Mouse (Mus musculus): ENCODE data around the gene Mef2a. TPM values are rescaled to one million over a fixed set of nuclear protein-coding genes. Genes with fewer than 3 reads are reported as not detected.

The Mef2a gene
- polyA plus RNA-seq, 1 experiment = 133 TPM

DNA sequence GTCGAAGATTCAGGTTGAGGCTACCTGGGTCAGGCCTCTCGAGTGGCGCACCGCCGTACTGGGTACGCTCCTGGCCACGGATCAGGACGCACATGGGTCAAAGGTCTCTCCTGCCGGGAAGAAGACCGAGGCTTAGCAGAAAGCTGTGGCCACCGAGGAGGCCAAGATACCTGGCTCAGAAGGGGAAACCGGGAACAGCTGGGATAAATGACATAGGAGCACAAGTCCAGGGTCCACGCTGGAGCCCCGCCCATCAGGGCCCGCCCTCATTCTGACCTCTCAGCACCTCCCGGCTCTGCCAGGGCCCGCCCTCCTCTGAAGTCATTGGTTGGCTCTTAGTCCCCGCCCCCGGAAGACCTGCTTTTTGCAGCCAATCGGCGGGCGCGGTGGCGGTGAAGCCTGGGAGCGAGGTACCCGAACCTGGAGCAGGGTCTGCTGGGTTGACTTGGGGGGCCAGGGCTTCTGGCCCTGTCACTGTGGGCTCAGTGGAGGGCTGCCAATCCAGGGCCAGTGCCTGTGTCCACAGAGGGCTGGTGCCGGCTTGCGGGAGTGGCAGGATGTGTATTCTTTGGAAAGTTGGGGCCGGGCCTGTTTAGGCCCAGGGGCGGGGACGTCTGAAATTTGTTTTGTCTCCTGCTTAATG, 150.3 kb downstream of the Mef2a start, which contains the start of gene Lysmd4:
Gene Lysmd4, plus strand, starts transcription at position 325 of the 643 bp plus-strand sequence.
- peaks cover 7% of the 10 kb centered on the region for H3K4me1 ChIP-seq (ENCODE audit: control insufficient read depth, insufficient read depth, low read length)
- peak within 1 kb of the TSS; percentile 76 for H3K4me3 ChIP-seq (ENCODE audit: insufficient read depth, low read length)
- no peak within 1 kb of the TSS for H3K27ac ChIP-seq (ENCODE audit: insufficient read depth, low read depth, low read length)
- TF ChIP-seq POLR2A (IDR thresholded peaks at IDR 0.05; ENCODE audit: borderline replicate concordance, low read depth, low read length) = no peak
- no peak for TF ChIP-seq CTCF (IDR thresholded peaks at IDR 0.05; ENCODE audit: low read depth, low read length)

DNA sequence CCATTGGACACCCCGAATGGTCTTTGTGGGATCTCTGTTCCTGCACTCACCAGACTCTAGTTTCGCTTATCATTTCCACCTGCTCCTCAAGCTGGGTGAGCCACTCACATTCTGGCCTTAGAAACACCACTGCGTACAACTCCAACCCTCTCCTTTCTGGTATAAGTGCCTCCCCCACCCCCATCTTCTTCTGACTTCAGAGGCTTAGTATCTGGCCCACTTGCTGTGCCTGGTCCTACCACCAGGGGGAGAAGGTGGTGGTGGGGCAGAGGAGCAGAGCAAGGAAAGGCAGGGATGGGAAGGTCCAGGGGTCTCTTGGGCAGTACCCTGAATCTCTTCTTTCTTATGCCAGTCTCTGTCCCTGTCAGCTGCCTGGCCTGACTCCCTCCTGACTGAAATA, 155.6 kb downstream of the Mef2a start:
- Histone ChIP-seq H3K4me3 (ENCODE audit: insufficient read depth, low read length) (no peak overlapping the region), H3K27ac (ENCODE audit: insufficient read depth, low read depth, low read length) (no peak overlapping the region), H3K4me1 (ENCODE audit: control insufficient read depth, insufficient read depth, low read length) (no peaks in the 10 kb centered on the region; the same call in 1 of the 2 replicates)
- no peak for TF ChIP-seq POLR2A (IDR thresholded peaks at IDR 0.05; ENCODE audit: borderline replicate concordance, low read depth, low read length)
- peak; percentile 77 for TF ChIP-seq CTCF (IDR thresholded peaks at IDR 0.05; ENCODE audit: low read depth, low read length)

GRCm38 (mm10) chr7:67216351-67216750, 156.3 kb downstream of the Mef2a start:
- Histone ChIP-seq H3K27ac (ENCODE audit: insufficient read depth, low read depth, low read length) (no peak overlapping the region), H3K4me1 (ENCODE audit: control insufficient read depth, insufficient read depth, low read length) (no peaks in the 10 kb centered on the region), H3K4me3 (ENCODE audit: insufficient read depth, low read length) (no peak overlapping the region)
- TF ChIP-seq CTCF (IDR thresholded peaks at IDR 0.05; ENCODE audit: low read depth, low read length) (no peak), POLR2A (IDR thresholded peaks at IDR 0.05; ENCODE audit: borderline replicate concordance, low read depth, low read length) (no peak)

GRCm38 (mm10) chr7:67213589-67213988, 159.1 kb downstream of the Mef2a start:
- TF ChIP-seq CTCF (IDR thresholded peaks at IDR 0.05; ENCODE audit: low read depth, low read length) (no peak), POLR2A (IDR thresholded peaks at IDR 0.05; ENCODE audit: borderline replicate concordance, low read depth, low read length) (no peak)
- H3K4me1 ChIP-seq (ENCODE audit: control insufficient read depth, insufficient read depth, low read length) = no peaks in the 10 kb centered on the region
- H3K27ac ChIP-seq (ENCODE audit: insufficient read depth, low read depth, low read length) = no peak overlapping the region
- H3K4me3 ChIP-seq (ENCODE audit: insufficient read depth, low read length) = no peak overlapping the region

- no peak overlapping the region for H3K4me3 ChIP-seq (ENCODE audit: insufficient read depth, low read length)
- H3K4me1 ChIP-seq (ENCODE audit: control insufficient read depth, insufficient read depth, low read length) = no peaks in the 10 kb centered on the region
- no peak overlapping the region for H3K27ac ChIP-seq (ENCODE audit: insufficient read depth, low read depth, low read length)
- TF ChIP-seq POLR2A (IDR thresholded peaks at IDR 0.05; ENCODE audit: borderline replicate concordance, low read depth, low read length) (no peak), CTCF (IDR thresholded peaks at IDR 0.05; ENCODE audit: low read depth, low read length) (no peak)
Observed at GRCm38 (mm10) chr7:67211971-67212370, 160.7 kb downstream of the Mef2a start.

- TF ChIP-seq CTCF (IDR thresholded peaks at IDR 0.05; ENCODE audit: low read depth, low read length) (no peak), POLR2A (IDR thresholded peaks at IDR 0.05; ENCODE audit: borderline replicate concordance, low read depth, low read length) (no peak)
- no peak overlapping the region for H3K27ac ChIP-seq (ENCODE audit: insufficient read depth, low read depth, low read length)
- no peak overlapping the region for H3K4me3 ChIP-seq (ENCODE audit: insufficient read depth, low read length)
- no peaks in the 10 kb centered on the region for H3K4me1 ChIP-seq (ENCODE audit: control insufficient read depth, insufficient read depth, low read length)
Observed at GRCm38 (mm10) chr7:67211341-67211740, 161.3 kb downstream of the Mef2a start.

DNA sequence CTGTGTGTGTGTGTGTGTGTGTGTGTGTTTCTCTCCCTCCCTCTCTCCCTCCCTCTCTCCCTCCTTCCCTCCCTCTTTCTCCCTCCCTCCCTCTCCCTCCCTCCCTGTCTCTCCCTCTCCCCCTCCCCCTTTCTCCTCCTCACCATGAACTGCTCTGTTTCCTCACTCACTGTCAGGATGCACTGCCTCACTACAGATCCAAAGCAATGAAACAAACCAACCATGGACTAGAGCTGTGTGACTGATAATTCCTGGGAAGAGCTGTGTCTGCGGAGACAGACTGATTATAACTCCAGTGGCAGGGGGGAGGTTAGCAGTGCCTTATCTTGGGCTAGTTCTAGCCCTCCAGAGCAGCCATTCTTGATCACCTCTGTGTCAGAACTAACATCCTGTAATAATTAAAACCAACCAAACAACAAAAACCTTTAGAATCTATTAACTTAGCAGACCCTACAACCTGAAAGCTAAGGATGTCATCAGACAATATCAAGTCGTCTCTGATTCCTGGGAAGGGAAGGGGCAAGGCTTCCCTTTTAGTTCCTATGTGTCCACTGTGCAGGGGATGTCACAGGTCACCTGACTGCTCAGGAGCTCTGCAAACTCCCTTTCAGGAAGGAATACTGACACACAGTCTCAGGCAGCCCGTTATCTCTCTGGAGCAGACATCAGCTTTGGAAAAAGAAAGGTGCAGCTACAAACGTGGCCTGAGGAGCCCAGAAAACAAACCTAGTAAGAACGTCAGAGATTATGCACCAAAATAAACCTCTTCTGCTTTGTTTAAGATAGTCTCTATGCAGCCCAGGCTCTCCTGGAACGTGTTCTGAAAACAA, 162.4 kb downstream of the Mef2a start:
- TF ChIP-seq CTCF (IDR thresholded peaks at IDR 0.05; ENCODE audit: low read depth, low read length) = no peak
- no peaks in the 10 kb centered on the region for H3K4me1 ChIP-seq (ENCODE audit: control insufficient read depth, insufficient read depth, low read length)
- no peak overlapping the region for H3K4me3 ChIP-seq (ENCODE audit: insufficient read depth, low read length)
- no peak overlapping the region for H3K27ac ChIP-seq (ENCODE audit: insufficient read depth, low read depth, low read length)

GRCm38 (mm10) chr7:67208317-67208716, 164.3 kb downstream of the Mef2a start:
- Histone ChIP-seq H3K27ac (ENCODE audit: insufficient read depth, low read depth, low read length) (no peak overlapping the region), H3K4me3 (ENCODE audit: insufficient read depth, low read length) (no peak overlapping the region)
- no peak for TF ChIP-seq CTCF (IDR thresholded peaks at IDR 0.05; ENCODE audit: low read depth, low read length)
- no peak for TF ChIP-seq POLR2A (IDR thresholded peaks at IDR 0.05; ENCODE audit: borderline replicate concordance, low read depth, low read length)

DNA sequence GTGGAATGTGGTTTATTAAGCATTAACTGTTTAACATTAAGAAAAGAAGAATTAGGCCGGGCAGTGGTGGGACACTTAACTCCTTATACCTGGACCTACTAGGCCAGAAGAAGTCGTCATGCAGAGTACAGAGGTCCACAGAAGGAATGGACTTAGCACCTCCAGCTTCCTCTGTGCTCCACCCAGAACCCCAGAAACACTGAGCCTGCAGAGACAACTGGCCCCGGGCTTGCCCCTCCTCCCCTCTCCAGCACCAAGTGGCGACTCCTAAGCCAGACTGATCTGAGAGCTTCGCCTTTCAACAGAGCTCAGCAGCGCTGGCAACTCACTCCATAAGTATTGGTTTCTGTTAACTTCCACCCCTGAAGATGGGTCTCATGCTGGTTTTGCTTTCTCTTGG, 165.0 kb downstream of the Mef2a start:
- TF ChIP-seq CTCF (IDR thresholded peaks at IDR 0.05; ENCODE audit: low read depth, low read length) (no peak), POLR2A (IDR thresholded peaks at IDR 0.05; ENCODE audit: borderline replicate concordance, low read depth, low read length) (no peak)
- H3K4me1 ChIP-seq (ENCODE audit: control insufficient read depth, insufficient read depth, low read length) = no peaks in the 10 kb centered on the region
- H3K27ac ChIP-seq (ENCODE audit: insufficient read depth, low read depth, low read length) = no peak overlapping the region
- no peak overlapping the region for H3K4me3 ChIP-seq (ENCODE audit: insufficient read depth, low read length)

More at GRCm38 (mm10) chr7:67208317-67208716, 164.3 kb downstream of the Mef2a start:
- H3K4me1 ChIP-seq (ENCODE audit: control insufficient read depth, insufficient read depth, low read length) = no peaks in the 10 kb centered on the region

GRCm38 (mm10) chr7:67206496-67206895, 166.2 kb downstream of the Mef2a start:
- H3K4me3 ChIP-seq (ENCODE audit: insufficient read depth, low read length) = no peak overlapping the region
- TF ChIP-seq POLR2A (IDR thresholded peaks at IDR 0.05; ENCODE audit: borderline replicate concordance, low read depth, low read length) (no peak), CTCF (IDR thresholded peaks at IDR 0.05; ENCODE audit: low read depth, low read length) (no peak)
- no peaks in the 10 kb centered on the region for H3K4me1 ChIP-seq (ENCODE audit: control insufficient read depth, insufficient read depth, low read length)
- no peak overlapping the region for H3K27ac ChIP-seq (ENCODE audit: insufficient read depth, low read depth, low read length)

All from bone marrow macrophage, adult 2 months (primary cell).